Mouse (Mus musculus) myocyte (in vitro differentiated cells): ENCODE results near the gene Gm10188.

Experiments
- CEBPB ChIP-seq: IDR thresholded peaks from 2 replicates; pipeline ENCODE4 v1.6.1; 2011; ENCODE audit warnings: mild to moderate bottlenecking, moderate library complexity; ENCODE audit not compliant: poor library complexity, insufficient read depth, severe bottlenecking
- MAX ChIP-seq: IDR thresholded peaks from one replicate; pipeline ENCODE4 v1.6.1; 2011; ENCODE audit warnings: low read depth, mild to moderate bottlenecking, control low read depth
- MYOD1 ChIP-seq, 3 experiments: IDR thresholded peaks; one replicate each; pipeline ENCODE4 v1.6.1; 2011; ENCODE audit warnings: control low read depth in 2 of 3, low read depth in 2 of 3, mild to moderate bottlenecking in 2 of 3, moderate library complexity in 1 of 3; ENCODE audit not compliant: insufficient read length in 2 of 3, control insufficient read depth in 1 of 3
- MYOG ChIP-seq, 3 experiments: IDR thresholded peaks; one replicate each; pipeline ENCODE4 v1.6.1; 2011; ENCODE audit warnings: control low read depth in 2 of 3, low read depth in 2 of 3, mild to moderate bottlenecking in 2 of 3; ENCODE audit not compliant: insufficient read length in 2 of 3, control insufficient read depth in 1 of 3, insufficient read depth in 1 of 3
- POLR2A ChIP-seq: IDR thresholded peaks from one replicate; pipeline ENCODE4 v1.6.1; 2011; ENCODE audit warnings: low read depth, mild to moderate bottlenecking, control low read depth, moderate library complexity; ENCODE audit not compliant: insufficient read length
- POLR2AphosphoS2 ChIP-seq: IDR thresholded peaks from one replicate; pipeline ENCODE4 v1.6.1; 2011; ENCODE audit warnings: low read depth, control low read depth; ENCODE audit not compliant: insufficient read length
- SRF ChIP-seq: IDR thresholded peaks from one replicate; pipeline ENCODE4 v1.6.1; 2011; ENCODE audit warnings: low read depth; ENCODE audit not compliant: control insufficient read depth, insufficient read length
- USF1 ChIP-seq: IDR thresholded peaks from one replicate; pipeline ENCODE4 v1.6.1; 2011; ENCODE audit warnings: low read depth, mild to moderate bottlenecking, control low read depth, moderate library complexity

DNA sequence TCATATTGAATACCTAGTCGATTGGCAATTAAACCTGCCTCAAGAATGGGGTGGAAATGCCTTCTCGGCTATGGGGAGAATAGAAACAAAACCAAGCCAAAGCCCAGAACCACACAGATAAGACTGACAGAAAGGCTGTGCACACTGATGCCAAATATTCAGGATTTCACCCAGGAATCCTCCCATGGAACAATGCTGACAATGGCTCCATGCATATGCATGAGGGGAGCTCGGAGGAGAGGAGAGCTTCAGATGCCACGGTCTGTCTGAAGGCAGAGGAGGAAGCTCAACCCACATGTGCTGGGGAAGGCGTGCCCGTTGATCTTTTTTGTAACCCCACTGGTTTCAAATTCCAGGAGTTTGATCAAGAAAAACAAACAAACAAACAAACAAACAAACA is 7.4 kb downstream of the Gm10188 start:
- TF ChIP-seq MAX: no peak
- no peak for TF ChIP-seq USF1
- TF ChIP-seq CEBPB: no peak
- TF ChIP-seq MYOG (IDR thresholded peaks at IDR 0.05; ENCODE audit: control insufficient read depth in 1 of 3, insufficient read depth in 1 of 3, insufficient read length in 2 of 3, low read depth in 2 of 3): no peak
- TF ChIP-seq SRF: no peak
- TF ChIP-seq POLR2AphosphoS2: no peak
- TF ChIP-seq POLR2A: no peak
- no peak for TF ChIP-seq MYOD1 (IDR thresholded peaks at IDR 0.05; ENCODE audit: control insufficient read depth in 1 of 3, insufficient read length in 2 of 3, low read depth in 2 of 3)
